Mouse (Mus musculus): Measurements from ENCODE around the gene Rbm20.

GRCm38 (mm10) chr19:53902739-53903487 lies 225.8 kb downstream of the Rbm20 start:
- TF ChIP-seq CTCF (IDR thresholded peaks at IDR 0.05; ENCODE audit: low read depth) (peak; percentile 8; the same call in 1 of the 2 replicates), EP300 (IDR thresholded peaks at IDR 0.05; ENCODE audit: low read depth) (no peak)
